Mouse (Mus musculus) megakaryocyte-erythroid progenitor cell, adult 5-6 weeks (primary cell): ENCODE data around the gene Mcidas. TPM values are rescaled to one million over a fixed set of nuclear protein-coding genes. Genes with fewer than 3 reads are reported as not detected.

Experiments used
- ATAC-seq: replicated peaks from 2 replicates; pipeline ENCODE4 v1.8.0; 2016; ENCODE audit warnings: mild to moderate bottlenecking, inconsistent platforms; ENCODE audit not compliant: severe bottlenecking, poor library complexity, low FRiP score, low TSS enrichment
- total RNA-seq, 2 experiments: library from RNA; stranded (forward) in 1 of 2; stranded (reverse) in 1 of 2; fragments of 200-1000, 215-1000 nt in 1 of 2; fragments of >200 nt in 1 of 2; fragmentation: Nextera tagmentation in 1 of 2; gene quantifications; 2 replicates each; pipeline ENCODE4 v1.2.3; 2014 to 2017

Mcidas gene
- total RNA-seq (2014; fragmentation: Nextera tagmentation) = not detected in 2 replicates
- not detected in 2 replicates for total RNA-seq (2017)

DNA sequence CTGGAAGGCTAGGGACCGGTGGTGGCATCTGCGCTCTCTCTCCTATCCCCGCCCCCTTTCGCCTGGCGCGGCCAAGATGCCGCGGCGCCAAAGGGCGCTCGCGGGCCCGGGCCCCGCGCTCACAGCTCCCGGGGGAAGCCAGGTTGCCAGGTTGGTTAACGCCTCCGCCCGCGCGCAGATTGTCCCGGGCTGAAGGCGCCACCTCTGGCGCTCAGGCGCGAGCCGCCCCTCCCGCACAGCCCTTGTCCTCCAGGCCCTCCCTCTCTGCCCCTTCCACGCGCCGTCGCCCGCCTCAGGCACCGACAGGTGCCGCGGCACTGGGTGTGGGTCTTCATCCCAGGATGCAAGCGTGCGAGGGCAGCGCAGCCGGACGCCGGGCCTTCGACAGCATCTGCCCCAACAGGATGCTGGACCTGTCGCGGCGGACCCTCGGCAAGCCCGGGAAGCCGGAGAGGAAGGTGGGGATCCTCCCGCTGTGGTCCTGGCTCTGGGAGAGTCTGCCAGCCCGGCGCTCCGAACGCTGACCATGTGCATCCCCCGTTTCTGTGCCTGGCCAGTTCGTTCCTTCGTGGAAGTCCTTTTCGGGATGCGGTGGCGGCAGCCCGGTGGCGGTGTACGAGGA is at the start of gene Mcidas:
TSS of gene Mcidas (plus strand) at position 315 of the 622 bp plus-strand sequence.
- no peak for ATAC-seq

DNA sequence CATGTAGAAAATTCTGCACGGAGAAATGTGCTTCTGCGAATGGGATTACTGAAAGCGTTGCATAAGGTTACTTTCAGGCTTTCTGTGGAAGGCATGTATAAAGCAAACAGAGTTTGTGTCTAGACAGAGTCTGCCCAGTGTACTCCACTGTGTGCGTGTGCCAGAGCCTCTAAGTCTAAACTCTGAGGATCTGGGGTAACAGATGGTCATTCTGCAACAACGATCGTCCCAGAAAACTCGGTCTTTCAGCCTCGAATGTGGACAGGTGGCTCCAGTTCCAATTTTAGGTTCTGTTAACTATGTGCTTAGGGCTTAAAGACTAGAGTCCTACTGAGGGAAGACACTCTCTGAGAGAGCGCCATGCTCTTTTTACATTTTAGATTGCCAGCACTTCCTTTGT is 48.3 kb upstream of the Mcidas start:
- no peak for ATAC-seq

DNA sequence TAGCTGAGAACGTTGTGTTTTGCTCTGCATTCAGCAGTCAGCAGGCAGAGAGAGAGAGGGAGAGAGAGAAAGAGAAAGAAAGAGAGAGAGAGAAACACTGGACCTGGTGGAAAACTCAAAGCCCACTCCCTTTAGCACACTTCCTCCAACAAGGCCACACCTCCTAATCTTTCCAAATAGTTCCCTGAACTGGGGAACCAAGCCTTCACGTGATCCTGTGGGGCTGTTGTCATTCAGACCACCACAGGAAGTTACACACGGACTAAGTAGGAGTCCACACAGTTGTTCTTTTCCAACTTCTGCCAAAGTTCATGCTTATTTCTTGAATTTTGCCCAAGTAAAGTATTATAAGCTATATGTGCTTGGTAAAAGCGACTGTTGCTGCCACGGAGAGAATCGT is 47.7 kb upstream of the Mcidas start:
- ATAC-seq = no peak

DNA sequence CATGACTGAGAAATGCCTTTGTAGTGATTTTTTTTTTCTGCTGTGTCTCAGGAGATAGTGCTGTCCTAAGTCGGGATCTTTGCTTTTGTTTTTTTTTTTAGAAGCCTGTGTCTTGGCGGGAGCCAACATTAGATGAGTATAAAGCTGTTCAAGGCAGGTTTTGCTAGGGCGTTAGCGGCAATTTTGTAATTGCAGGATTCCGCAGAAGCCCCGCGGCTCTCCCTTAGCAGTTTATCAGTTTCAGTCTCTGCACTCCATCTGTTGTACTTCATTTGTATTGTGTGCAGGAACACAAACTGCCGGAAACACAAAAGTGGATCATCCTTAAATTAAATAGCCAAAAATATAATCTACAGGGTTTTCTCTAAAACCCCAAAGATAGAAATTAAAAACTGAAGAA is 39.6 kb upstream of the Mcidas start:
- ATAC-seq = no peak

DNA sequence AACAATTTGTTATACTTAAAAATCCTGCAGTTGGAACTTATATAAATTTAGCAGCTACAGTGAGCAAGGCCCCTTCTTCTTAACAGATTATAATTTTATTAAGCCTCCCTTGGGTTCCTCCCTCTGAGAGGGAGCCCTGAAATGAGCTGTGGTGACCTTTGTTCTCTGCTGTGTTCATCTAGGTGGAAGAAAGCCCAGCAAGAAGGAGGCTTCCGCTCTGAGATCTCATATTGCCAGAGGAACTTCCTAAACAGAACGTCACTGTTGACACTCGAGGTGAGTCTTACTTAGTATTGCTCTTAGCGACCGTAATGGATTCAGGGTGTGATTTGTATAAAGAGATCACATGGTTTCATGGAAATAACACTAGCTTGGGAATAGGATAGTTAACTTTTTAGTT is 30.6 kb upstream of the Mcidas start:
- no peak for ATAC-seq

DNA sequence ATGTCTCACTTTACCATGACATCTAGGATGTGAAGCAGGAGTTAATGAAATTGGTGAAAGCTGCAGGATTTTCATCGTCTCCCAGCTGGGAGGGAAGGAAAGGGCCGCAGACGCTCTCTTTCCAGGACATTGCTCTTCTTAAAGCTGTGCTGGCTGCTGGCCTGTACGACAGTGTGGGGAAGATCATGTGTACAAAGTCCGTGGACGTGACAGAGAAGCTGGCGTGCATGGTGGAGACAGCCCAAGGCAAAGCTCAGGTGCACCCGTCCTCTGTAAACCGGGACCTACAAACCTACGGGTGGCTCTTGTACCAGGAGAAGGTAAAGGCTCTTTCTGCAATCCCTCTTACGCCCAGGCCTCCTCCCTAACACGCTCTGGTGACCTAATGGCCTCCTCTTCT is 29.2 kb upstream of the Mcidas start:
- ATAC-seq = no peak

DNA sequence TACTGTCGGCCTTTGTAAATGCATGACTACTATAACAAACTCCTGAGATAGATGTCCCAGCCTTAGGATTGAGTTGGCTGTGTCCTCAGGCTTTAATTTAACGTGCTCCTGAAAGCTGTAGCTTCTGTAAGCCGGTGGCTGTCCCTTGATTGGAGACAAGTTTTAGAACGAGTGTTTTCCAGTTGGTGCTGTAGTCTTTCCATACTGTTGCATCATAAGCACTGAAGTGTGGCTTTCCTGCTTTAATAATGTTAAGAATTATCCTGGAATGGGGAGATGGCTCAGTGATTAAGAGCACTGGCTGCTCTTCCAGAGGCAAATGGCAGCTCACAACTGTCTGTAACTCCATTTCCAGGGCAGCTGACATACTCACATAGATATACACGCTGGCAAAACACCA is 26.4 kb upstream of the Mcidas start:
- no peak for ATAC-seq

DNA sequence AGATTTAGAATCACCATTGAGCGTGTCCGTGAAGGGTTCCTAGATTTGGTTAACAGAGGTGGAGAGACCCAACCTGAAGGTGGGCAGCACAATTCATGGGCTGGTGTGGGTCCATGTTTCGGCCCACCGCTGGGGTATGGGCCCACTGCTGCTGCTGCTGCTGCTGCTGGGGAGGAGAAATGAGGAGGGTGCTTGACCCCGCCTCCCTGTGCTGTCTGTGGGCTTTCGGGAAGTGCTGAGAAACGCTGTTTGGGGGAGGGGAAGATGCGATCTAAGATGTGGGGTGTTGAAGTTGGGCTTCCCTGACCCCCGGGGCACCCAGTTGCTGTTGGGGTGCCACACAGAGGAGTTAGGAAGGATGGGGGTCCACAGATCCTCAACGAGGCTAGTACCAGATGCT is 16.9 kb upstream of the Mcidas start:
- ATAC-seq = 0 out of 2 replicates have a peak, but pooled peaks have one; percentile 11

DNA sequence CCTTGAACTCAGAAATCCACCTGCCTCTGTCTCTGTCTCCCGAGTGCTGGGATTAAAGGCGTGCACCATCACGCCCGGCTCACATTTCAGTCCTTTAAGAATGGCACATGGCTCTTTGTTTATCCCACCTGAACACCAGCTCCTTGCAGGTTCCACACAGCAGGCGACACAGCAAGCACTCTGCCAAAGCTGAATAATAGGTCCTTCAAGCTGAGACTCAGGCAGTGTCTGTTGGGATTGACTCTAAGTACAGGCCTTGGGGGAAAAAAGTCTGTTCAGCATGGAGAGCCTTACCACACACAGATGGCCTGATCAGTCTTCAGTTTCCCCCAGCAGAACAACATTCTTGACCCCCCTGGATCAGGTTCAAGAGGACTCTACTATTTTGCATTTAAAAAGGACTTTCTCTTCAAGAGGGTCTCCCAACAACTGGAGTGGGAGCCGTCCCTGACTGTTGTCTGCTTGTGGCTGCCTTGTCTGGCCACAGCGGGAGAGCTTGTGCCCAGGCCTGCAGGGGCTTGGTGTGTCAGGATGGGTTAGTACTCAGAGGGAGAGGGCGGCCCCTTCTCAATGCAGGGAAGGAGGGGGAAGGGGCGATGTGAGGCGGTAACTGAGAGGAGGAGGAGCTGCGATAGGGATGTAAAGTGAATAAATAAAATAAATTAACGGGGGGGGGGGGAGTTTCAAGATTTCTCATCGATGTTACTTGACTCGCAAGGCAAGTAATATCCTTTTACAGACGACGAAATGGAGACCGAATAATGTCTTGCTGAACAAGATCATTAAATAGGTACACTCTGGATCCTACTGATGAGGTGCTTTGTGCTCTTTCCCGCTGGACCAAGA is 7.8 kb upstream of the Mcidas start:
- ATAC-seq = no peak

DNA sequence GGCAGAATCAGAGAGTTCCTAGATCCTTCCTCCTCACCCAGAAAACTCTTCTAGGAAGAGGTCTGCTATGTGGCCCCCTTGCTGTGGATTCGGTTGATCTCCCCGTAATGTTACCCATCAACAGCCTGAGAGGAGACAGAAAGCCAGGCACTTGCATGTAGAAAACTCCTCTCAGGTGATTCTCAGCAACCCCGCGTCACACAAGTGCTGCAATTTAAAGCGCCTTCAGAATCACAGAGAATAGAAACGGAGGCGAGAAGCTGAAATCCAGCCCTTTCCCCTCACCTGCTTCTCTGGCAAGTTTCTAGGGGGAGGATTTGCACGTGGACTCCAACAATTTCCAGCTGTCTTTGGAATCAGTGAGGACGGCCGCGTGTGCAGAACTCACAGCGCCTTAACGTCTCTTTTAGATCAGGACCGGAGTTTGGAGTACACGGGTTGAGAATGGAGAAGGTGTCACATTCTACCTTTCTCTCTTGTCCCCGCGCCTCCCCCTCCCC is 7.1 kb upstream of the Mcidas start:
- no peak for ATAC-seq

DNA sequence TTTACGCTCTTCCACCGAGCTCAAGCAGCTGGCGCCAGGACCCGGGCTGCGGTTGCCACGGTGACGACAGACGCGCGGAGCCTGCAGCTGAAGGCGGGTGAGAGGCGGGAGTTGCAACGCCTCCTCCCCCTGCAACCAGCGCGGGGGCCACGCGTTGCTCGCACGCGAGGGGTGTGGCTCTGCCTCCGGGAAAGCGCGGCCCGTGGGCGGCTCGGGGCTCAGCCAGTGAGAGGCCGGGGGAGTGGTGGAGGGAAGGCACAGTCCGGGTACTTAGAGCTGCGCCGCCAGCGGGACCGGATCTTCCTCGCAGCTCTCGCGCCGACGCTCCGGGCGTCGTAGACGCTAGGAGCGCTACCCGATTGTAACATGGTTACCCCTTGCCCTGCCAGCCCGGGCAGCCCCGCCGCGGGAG is 6.1 kb upstream of the Mcidas start, which contains the start of gene Ccno:
TSS of gene Ccno (plus strand) at position 271 of the 412 bp plus-strand sequence.
- ATAC-seq = peak; percentile 89

DNA sequence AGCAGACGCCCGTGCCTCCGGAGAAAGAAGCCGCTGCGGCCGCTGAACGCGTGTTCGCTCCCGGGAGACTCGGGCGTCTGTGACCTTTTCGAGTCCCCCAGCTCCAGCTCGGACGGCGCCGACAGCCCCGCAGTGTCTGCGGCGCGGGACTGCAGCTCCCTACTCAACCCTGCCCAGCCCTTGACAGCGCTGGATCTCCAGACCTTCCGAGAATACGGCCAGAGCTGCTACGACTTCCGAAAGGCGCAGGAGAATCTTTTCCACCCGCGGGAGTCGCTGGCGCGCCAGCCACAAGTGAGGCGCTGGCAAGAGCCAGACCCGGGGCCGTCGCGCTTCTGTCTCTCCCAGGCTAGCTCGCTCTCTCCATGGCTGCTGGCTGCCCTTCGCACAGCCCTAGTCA is 5.7 kb upstream of the Mcidas start:
- peak; percentile 7; the same call in 1 of the 2 replicates for ATAC-seq

DNA sequence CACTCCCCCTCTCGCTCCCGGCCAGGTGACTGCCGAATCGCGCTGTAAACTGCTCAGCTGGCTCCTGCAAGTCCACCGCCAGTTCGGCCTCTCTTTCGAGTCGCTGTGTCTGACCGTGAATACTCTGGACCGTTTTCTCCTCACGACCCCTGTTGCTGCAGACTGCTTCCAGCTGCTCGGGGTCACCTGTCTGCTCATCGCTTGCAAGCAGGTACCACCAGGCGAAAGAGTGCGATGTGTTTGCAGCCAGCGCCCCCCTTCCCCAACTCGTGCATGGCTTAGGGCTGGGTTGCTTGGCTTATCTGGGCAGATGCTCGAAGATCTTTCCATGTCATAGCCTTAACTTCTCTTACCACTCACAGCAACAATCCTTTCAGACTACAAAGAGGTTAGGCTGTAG is 4.8 kb upstream of the Mcidas start:
- ATAC-seq = no peak

DNA sequence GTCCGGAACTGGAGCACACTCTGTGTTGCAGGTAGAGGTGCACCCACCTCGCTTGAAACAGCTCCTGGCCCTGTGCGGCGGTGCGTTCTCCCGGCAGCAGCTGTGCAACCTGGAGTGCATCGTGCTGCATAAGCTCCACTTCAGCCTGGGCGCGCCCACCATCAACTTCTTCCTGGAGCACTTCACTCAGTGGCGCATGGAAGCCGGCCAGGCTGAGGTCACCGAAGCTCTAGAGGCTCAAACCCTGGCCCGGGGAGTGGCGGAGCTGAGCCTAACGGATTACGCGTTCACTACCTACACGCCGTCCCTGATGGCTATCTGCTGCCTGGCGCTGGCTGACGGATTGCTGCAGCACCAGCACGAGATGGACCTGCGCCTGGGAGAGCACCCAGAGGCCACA is 4.1 kb upstream of the Mcidas start:
- ATAC-seq = no peak

DNA sequence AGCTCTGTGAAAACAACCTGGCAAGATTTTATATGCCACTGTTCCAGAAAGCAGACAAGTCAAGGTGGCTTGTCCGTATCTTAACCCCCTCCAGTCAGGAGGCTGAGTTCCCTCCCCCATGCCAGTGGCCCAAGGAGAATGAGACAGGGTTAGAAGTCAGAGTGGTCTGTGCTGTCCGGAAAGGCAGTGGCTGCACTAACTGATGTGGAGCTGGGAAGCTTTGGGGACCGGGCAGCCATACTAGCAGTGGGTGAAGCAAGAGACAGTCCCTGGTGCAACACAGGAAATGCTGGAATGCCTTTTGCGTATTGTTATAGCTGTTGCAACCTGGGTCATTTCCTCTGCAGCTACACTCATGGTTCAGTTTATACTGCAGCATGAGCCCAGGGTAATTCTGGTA is 3.3 kb upstream of the Mcidas start:
- no peak for ATAC-seq

DNA sequence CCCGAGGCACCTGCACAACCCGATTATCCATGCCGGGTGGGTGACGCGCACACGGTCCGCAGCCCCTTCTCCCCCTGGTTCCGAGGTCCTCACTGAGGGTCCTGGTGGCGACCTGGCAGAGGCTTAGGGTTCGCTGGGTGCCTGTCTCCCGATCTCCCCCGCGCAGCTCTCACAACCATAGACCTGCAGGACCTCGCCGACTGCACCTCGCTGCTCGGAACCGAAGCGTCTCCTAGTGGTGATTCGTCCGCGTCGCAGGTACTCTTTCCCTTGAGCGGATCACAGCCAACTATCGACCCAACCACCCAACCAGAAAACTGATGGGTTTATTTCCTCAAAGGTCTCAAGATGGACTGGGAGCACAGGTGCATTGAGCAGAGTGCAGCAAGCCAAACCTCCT is 546 bp downstream of the Mcidas start:
- ATAC-seq = peak; percentile 79

DNA sequence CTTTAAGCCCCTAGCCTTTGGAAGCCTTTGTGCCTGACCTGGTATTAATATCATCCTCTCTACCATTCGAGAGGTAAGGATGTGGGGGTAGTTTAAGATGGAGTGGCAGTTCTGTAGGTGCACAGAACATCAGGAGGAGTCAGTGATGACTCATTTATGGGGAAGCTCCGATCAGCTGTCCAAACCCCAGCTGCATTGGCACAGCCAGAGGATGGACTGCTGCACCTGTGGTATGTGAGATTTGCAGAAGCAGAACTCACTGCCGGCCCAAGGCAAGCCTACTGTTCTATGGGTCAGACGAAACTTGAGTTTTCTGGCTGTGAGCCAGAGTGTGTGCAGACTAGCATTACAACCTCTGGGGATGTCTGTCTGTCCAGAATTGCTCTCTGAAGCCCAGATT is 2.8 kb downstream of the Mcidas start:
- no peak for ATAC-seq

DNA sequence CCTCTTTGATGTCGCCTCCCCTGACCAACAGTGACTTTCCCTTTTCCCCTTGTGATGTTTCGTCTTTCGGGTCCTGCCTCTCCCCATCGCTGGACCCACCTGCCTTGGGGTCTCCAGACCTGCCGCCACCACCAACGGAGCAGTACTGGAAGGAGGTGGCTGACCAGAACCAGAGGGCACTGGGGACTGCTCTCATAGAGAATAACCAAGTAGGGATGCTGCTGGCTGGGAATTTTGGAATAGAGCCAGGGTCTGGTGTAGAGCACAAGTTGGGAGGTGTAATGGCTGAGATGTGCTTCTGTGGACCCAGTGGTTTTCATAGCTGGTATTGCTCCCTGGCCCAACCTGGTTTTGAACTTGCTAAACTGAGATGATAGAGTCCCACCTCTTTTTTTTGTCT is 3.7 kb downstream of the Mcidas start:
- ATAC-seq = no peak

DNA sequence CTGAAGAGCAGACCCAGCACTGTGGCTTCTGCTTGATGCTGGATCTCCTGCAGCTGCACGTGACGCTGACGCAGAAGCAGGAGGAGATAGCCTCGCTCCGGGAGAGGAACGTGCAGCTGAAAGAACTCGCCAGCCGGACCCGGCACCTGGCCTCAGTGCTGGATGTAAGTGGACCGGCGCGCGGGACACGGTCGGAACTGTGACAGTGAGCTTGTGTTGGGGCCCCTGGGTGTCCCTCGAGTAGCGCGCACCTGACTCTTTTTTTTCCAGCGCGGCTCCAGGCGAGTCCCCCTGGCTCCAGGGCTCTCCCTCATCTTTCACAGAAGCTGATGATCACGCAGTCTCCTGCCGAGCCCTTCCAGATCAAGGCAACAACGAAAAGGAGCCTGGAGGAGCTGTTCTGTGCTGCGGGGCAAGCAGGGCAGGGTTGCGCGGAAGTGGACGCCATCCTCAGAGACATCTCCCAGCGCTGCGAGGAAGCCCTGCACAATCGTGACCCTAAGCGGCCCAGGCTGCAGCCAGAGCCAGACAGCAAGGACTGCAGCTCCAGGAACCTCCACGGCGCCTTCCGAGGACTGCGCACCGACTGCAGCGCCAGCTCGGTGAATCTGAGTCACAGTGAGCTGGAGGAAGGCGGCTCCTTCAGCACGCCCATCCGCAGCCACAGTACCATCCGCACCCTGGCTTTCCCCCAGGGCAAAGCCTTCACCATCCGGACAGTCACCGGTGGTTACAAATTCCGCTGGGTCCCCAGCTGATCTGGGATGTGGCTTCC is 5.0 kb downstream of the Mcidas start:
- ATAC-seq = peak; percentile 19; the same call in 1 of the 2 replicates

DNA sequence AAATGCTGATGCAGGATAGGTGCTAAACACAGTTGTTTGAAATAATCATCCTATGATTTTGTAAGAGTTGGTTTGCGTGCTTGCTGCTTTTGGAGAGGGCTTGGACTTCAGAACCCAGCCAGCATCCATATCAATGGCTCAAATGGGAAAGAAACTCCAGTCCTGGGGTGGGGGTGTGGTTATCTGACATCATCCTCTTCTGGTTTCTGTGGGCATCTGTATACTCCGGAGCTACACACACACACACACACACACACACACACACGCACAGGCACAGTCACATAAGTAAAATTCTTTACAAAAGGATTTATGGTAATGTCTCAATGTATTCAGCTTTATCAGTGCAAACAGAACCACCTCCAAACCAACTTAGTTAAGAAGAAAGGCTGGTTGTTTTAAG is 6.4 kb downstream of the Mcidas start:
- no peak for ATAC-seq
